Mouse (Mus musculus) liver, embryonic 14 days (tissue): ENCODE data around the gene Olfr272. TPM values are rescaled to one million over a fixed set of nuclear protein-coding genes. Genes with fewer than 3 reads are reported as not detected.

Experiments
- polyA plus RNA-seq: library from polyadenylated mRNA; depleted of rRNA; stranded (reverse); fragments of >200 nt; gene quantifications from 2 replicates; pipeline ENCODE4 v1.2.3, GENCODE M21; 2012; rRNA removed

Olfr272 gene
- not detected in 2 replicates for polyA plus RNA-seq

DNA sequence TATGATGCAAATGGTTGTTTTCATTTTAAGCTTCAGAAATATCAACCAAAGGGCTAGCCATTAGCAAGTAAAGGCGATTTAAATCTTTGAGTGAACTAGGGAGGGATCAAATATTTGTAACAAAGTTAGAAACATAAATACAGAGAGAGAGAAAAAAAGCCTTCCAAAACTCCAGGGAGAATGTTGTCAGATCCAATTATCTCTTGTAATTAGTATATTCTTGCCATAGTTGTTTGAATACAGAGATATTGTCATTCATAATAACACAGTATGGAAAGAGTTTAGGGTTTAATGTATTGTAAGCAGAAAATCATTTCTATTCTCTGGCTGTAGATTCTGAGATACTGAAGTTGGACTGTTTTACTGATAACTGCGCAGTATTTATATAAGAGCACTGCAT lies at the start of gene Olfr272:
Olfr272 (minus strand) TSS at position 101 of the 400 bp plus-strand sequence.

DNA sequence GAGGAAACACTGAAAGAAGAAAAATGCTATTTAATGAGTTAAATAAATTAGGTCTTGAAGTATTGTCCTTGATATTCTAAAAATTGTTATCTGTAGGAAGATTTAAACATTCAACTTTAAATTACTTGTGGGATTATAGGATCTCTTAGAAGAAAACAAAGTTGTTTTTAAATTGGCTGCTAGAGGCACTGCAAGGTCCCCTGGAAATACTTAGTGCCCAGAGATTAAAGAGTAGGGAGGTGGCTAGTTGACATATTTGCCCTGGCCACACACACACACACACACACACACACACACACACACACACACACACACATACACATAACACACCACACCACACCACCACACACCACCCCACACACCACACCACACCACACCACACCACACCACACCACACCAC lies 45.3 kb upstream of the Olfr272 start, which contains the start of gene Olfr270:
Olfr270 (plus strand) TSS at position 301 of the 400 bp plus-strand sequence.

Other genes starting within 250 kb of the Olfr272 start
- gene Olfr275, start 104.6 kb downstream of the Olfr272 start, polyA plus RNA-seq: not detected in 2 replicates
- gene Olfr273, start 59.9 kb downstream of the Olfr272 start, polyA plus RNA-seq: not detected in 2 replicates
- not detected in 2 replicates for gene Olfr270, start 45.4 kb upstream of the Olfr272 start, polyA plus RNA-seq
- not detected in 2 replicates for gene Nipsnap3a, start 70.1 kb upstream of the Olfr272 start, polyA plus RNA-seq
- 11.5 and 16.1 TPM in 2 replicates for gene Nipsnap3b, start 92.7 kb upstream of the Olfr272 start, polyA plus RNA-seq
- 6.9 and 8.0 TPM in 2 replicates for gene Abca1, start 240.7 kb upstream of the Olfr272 start, polyA plus RNA-seq